Mouse (Mus musculus): ENCODE data around the gene Orc5.

GRCm38 (mm10) chr5:22565708-22566107, 15.5 kb upstream of the Orc5 start:
- TF ChIP-seq POLR2A (IDR thresholded peaks at IDR 0.05; ENCODE audit: low read depth, low read length): no peak
- no peak for TF ChIP-seq E2F4 (IDR thresholded peaks at IDR 0.05; ENCODE audit: insufficient replicate concordance, low read depth, low read length)

Measured in CH12.LX (cell line).